Mouse (Mus musculus) embryonic facial prominence, embryonic 14.5 days (tissue): ENCODE data around the gene Cdsn. TPM values are rescaled to one million over a fixed set of nuclear protein-coding genes. Genes with fewer than 3 reads are reported as not detected.

Experiments
- ATAC-seq: fragments of 200-750 bp; cut with Nextera tagmentation; 2 replicates; pipeline ENCODE4 v1.8.0; 2017; ENCODE audit warnings: low read depth, moderate number of reproducible peaks, moderate TSS enrichment
- DNase-seq: peaks from one replicate; pipeline ENCODE4 v3.0.0-alpha.2; 2015; ENCODE audit warnings: low spot score
- H3K27ac ChIP-seq: fragments of 300-500 bp; sonication (generic); replicated peaks from 2 replicates; pipeline ENCODE4 v1.5.1; 2014; ENCODE audit warnings: low read depth, mild to moderate bottlenecking, low read length, moderate library complexity
- H3K27me3 ChIP-seq: fragments of 300-500 bp; sonication (generic); replicated peaks from 2 replicates; pipeline ENCODE4 v1.6.1; 2014; ENCODE audit warnings: low read length; ENCODE audit not compliant: control insufficient read depth, insufficient read depth
- H3K36me3 ChIP-seq: fragments of 300-500 bp; sonication (generic); 2 replicates; pipeline ENCODE4 v1.6.1; 2014; ENCODE audit warnings: low read length, mixed read lengths; ENCODE audit not compliant: control insufficient read depth, insufficient read depth
- H3K4me1 ChIP-seq: fragments of 300-500 bp; sonication (generic); 2 replicates; pipeline ENCODE4 v1.6.1; 2014; ENCODE audit warnings: antibody characterized with exemption, low read length; ENCODE audit not compliant: control insufficient read depth, insufficient read depth
- H3K4me2 ChIP-seq: fragments of 300-500 bp; sonication (generic); 2 replicates; pipeline ENCODE4 v1.6.1; 2014; ENCODE audit warnings: low read depth, mild to moderate bottlenecking, low read length, moderate library complexity, mixed read lengths
- H3K4me3 ChIP-seq: fragments of 300-500 bp; sonication (generic); 2 replicates; pipeline ENCODE4 v1.5.1; 2014; ENCODE audit warnings: low read depth, mild to moderate bottlenecking, low read length
- H3K9ac ChIP-seq: fragments of 300-500 bp; sonication (generic); 2 replicates; pipeline ENCODE4 v1.6.1; 2014; ENCODE audit warnings: low read depth, mild to moderate bottlenecking, low read length, moderate library complexity, mixed read lengths
- H3K9me3 ChIP-seq: fragments of 300-500 bp; sonication (generic); 2 replicates; pipeline ENCODE4 v1.6.1; 2016; ENCODE audit warnings: low read length; ENCODE audit not compliant: control insufficient read depth
- WGBS: fragments of 180-500 bp; shearing (Covaris S2); extraction: QIAGEN DNeasy Blood & Tissue Kit; methylation state at CpG from one replicate; pipeline ENCODE4 v1.1.7; 2014; 5-methylcytosine and 5-hydroxymethylcytosine counted together
- polyA plus RNA-seq: library from polyadenylated mRNA; unstranded; fragments of >200 nt; fragmentation: Nextera tagmentation; extraction: Ambion mirVana; gene quantifications from 2 replicates; pipeline ENCODE4 v1.2.1, GENCODE M21; 2014

Gene Cdsn
- polyA plus RNA-seq, 1 experiment from 2014 or later, result 1.3 TPM

DNA sequence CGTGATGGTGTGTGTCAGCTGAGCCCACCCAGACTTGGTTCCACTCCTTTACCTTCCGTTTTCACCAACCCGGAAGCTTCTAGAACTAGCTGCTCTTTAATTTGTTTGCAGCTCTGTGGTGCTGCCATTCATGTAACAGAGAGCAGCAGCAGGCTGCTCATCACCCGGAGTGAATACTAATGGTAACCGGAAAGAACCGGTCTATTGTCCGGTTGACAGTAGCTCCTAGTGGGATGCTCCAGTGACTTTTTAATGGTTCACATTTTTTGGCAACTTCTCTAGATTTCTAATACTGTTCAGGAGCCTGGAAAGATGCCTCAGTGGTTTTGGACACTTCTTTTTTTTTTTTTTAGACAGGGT, 39.3 kb downstream of the Cdsn start:
- Histone ChIP-seq H3K4me3 (no peak overlapping the region), H3K36me3 (no peaks in the 10 kb centered on the region), H3K9ac (no peak overlapping the region), H3K27me3 (no peaks in the 10 kb centered on the region), H3K4me2 (no peak overlapping the region), H3K4me1 (no peaks in the 10 kb centered on the region), H3K9me3 (no peaks in the 10 kb centered on the region), H3K27ac (no peak overlapping the region)
- no peak for ATAC-seq
- DNase-seq, result no peak
- WGBS, result 90% methylated on average over 7 of the region's 7 CpGs

DNA sequence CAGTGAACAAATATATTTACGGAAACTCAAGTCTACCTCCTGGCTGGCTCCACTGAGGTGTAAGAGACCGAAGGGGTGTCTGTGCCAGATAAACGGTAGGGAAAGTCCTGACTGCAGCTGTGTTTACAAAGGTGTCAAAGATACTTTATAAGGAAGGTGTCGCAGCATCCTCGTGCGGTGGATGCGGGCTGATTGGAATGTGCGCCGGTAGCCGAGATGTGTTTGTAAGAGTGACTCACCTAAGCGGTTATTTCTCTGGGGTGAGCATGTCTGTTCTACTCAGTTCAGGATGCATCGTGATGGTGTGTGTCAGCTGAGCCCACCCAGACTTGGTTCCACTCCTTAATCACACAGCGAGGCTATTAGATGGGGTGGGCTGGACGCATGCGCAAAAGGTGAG, 39.8 kb downstream of the Cdsn start:
- Histone ChIP-seq H3K4me3 (no peak overlapping the region), H3K4me1 (no peaks in the 10 kb centered on the region), H3K4me2 (no peak overlapping the region), H3K9me3 (no peaks in the 10 kb centered on the region), H3K27me3 (no peaks in the 10 kb centered on the region), H3K27ac (no peak overlapping the region), H3K36me3 (no peaks in the 10 kb centered on the region), H3K9ac (no peak overlapping the region)
- ATAC-seq (no peak), DNase-seq (no peak)
- WGBS, result 85% methylated on average over 15 of the region's 15 CpGs

DNA sequence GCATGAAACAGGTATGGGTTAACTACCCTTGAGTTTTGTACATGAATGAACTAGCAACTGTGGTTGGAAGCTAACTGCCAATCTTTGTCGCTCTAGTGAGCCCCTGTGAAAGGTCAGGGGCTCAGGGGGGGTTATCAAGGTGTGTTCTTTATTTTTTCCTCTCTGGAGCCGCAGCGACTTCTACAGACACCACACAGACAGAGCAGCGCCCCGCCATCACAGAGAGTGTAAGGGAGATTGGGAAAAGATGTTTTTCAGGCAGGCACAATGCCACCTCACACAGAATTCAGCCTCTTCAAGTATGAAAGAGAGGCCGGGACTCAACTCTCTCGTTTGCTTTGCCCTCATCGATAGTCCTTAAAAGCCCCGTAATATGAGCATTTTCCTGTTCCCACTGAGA, 40.2 kb downstream of the Cdsn start:
- no peaks in the 10 kb centered on the region for H3K27me3 ChIP-seq
- H3K9ac ChIP-seq, result no peak overlapping the region
- no peak overlapping the region for H3K4me2 ChIP-seq
- no peaks in the 10 kb centered on the region for H3K9me3 ChIP-seq
- no peaks in the 10 kb centered on the region for H3K4me1 ChIP-seq
- H3K27ac ChIP-seq, result no peak overlapping the region
- 77% methylated on average over 9 of the region's 9 CpGs for WGBS
- ATAC-seq (no peak), DNase-seq (no peak)
- no peak overlapping the region for H3K4me3 ChIP-seq
- H3K36me3 ChIP-seq, result no peaks in the 10 kb centered on the region

DNA sequence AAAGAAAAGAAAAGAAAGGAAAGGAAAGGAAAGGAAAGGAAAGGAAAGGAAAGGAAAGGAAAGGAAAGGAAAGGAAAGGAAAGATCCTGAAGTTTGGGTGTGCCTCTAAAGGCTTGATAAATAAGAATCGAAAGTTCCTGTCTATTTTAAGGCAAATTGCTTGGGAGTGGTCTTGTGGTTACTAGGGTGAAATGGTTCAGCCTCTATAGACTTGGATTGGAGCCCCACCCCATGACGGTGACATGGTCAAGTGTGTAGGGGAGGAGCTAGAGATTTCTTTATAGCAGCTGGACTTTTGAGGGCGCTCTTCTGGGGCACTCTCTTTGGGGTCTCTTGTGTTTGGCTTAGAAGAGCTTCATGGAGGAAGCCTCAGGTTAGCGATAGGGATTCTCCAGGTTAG, 41.9 kb downstream of the Cdsn start:
- H3K4me3 ChIP-seq, result no peak overlapping the region
- H3K36me3 ChIP-seq, result no peaks in the 10 kb centered on the region
- DNase-seq (no peak), ATAC-seq (no peak)
- 48% methylated on average over 4 of the region's 4 CpGs for WGBS
- H3K27ac ChIP-seq, result no peak overlapping the region
- no peaks in the 10 kb centered on the region for H3K9me3 ChIP-seq
- H3K4me1 ChIP-seq, result no peaks in the 10 kb centered on the region
- no peak overlapping the region for H3K9ac ChIP-seq
- H3K4me2 ChIP-seq, result no peak overlapping the region
- no peaks in the 10 kb centered on the region for H3K27me3 ChIP-seq

DNA sequence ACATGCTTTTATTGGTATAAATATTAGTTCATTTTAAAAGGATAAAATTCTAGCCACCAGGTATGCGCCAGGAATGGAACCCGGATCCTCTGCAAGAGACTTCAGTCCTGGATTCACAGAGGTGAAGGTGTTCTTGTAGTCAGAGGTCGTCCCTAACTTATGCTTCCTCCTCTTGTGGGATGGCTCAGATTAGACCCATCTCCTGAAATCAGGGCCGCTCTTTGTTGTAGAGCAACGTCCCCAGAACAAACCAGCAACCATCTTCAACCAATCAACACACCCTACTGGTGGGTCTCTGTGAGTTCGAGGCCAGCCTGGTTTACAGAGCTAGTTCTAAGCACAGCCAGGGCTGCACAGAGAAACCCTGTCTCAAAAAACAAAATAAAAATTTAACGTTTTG, 42.5 kb downstream of the Cdsn start:
- Histone ChIP-seq H3K27ac (no peak overlapping the region), H3K4me1 (no peaks in the 10 kb centered on the region), H3K9me3 (no peaks in the 10 kb centered on the region), H3K4me3 (no peak overlapping the region), H3K27me3 (no peaks in the 10 kb centered on the region), H3K4me2 (no peak overlapping the region), H3K9ac (no peak overlapping the region), H3K36me3 (no peaks in the 10 kb centered on the region)
- DNase-seq (no peak), ATAC-seq (no peak)
- WGBS, result 79% methylated on average over 7 of the region's 7 CpGs

DNA sequence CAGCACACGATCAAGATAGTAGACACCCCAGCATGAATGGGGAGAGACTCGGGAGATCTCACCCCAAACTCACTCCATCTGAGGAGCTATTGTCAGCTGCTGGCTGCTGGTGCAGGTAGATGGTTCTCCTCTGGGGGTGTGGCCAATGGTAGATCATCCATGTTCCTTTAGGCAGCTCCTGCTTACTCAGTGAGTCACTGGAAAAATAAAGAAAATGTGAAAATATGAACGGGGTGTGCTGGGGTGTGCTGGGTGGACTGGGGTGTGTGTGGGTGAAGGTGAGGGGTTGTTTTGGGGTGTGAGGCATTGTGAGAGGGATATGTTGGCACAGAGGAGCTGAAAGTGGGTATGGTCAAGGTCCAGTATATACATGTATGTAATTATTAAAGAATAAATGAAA, 45.5 kb downstream of the Cdsn start:
- no peaks in the 10 kb centered on the region for H3K4me1 ChIP-seq
- H3K27me3 ChIP-seq, result no peaks in the 10 kb centered on the region
- H3K36me3 ChIP-seq, result no peaks in the 10 kb centered on the region
- no peaks in the 10 kb centered on the region for H3K9me3 ChIP-seq
- no peak overlapping the region for H3K27ac ChIP-seq
- no peak overlapping the region for H3K4me3 ChIP-seq
- ATAC-seq, result no peak
- 94% methylated on average over 3 of the region's 3 CpGs for WGBS
- no peak overlapping the region for H3K9ac ChIP-seq
- no peak for DNase-seq
- H3K4me2 ChIP-seq, result no peak overlapping the region

DNA sequence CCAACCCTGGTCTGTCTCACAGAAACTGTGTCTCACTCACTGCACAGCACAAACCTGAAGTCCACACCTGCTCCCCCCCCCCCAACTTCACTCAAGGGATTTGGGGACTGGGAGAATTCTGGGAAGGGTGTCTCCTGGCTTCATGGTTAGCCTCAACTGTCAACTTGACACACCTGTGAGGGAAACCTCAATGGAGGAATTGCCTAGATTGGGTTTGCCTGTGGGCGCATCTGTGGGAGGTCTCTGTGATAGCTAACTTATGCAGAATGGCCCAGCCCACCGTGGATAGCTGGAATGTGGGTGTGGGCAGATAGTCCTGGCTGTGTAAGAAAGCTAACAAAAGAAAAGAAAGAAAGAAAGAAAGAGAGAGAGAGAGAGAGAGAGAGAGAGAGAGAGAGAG, 49.3 kb downstream of the Cdsn start, which contains the start of gene Sfta2:
Gene Sfta2 (plus strand): TSS at position 301 of the 400 bp plus-strand sequence.
- H3K9ac ChIP-seq, result no peak within 1 kb of the TSS
- 53% methylated on average over 2 of the region's 2 CpGs for WGBS
- H3K27ac ChIP-seq, result no peak within 1 kb of the TSS
- no peak for ATAC-seq
- peak; percentile 30 for DNase-seq
- no peaks in the 10 kb centered on the region for H3K36me3 ChIP-seq
- no peak within 1 kb of the TSS for H3K4me3 ChIP-seq
- H3K9me3 ChIP-seq, result no peaks in the 10 kb centered on the region
- no peaks in the 10 kb centered on the region for H3K27me3 ChIP-seq
- H3K4me2 ChIP-seq, result no peak within 1 kb of the TSS
- H3K4me1 ChIP-seq, result no peaks in the 10 kb centered on the region

DNA sequence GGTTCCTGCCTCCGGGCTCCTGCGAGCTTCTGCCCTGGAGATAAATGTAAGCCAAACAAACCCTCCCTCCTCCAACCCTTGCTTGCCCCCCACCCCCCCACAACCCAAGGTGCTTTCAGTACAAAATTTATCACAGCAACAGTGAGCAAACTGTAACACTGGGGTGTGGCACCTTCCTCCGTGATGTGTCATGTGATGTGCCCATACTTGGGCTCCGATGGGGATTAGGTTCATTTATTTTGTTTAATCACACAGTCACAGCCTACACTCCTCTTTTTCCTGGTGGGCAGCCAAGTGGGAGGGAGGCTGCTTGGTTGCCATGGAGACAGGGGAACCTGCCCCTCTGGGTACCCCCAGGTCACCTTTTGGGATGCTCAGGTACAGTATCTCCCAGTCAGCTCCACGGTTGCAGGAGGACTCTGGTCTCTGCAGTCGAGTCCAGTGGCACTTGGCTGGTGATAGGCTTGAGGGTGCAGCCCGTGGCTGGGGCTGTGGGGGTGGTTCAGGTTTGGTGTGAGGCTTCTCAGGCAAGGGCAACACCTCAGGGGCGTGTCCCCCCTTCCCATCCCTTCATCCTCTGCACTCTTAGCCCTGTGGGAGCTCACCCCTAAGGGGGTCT, 49.9 kb downstream of the Cdsn start:
- Histone ChIP-seq H3K4me2 (no peak overlapping the region), H3K27ac (no peak overlapping the region), H3K27me3 (no peaks in the 10 kb centered on the region), H3K9me3 (no peaks in the 10 kb centered on the region), H3K4me3 (no peak overlapping the region), H3K36me3 (no peaks in the 10 kb centered on the region), H3K4me1 (no peaks in the 10 kb centered on the region), H3K9ac (no peak overlapping the region)
- WGBS, result 39% methylated on average over 7 of the region's 8 CpGs
- peak; percentile 33; the same call in 1 of the 2 replicates for ATAC-seq
- DNase-seq, result peak; percentile 48
